In genomic region chr2:125496696-125497095, GRCm38 (mm10) we compare ENCODE assay signal across 19 mouse cellular contexts. TPM values are rescaled to one million over a fixed set of nuclear protein-coding genes. Genes with fewer than 3 reads are reported as not detected.
DNase-seq lines count a peak whose midpoint lies in the region; ATAC-seq and TF ChIP-seq lines count a peak whose summit lies in the region.
"Had no signal": no experiment of that assay in that cellular context is flagged by ENCODE, and none has a peak within 500 bp of the region (broad histone marks: within the 10 kb centered on the region; RNA-seq: fewer than 3 reads in every experiment).

No protein-coding gene starts in this region.

- H3K4me3 ChIP-seq in heart, embryonic 16.5 days (ENCODE audit: low read length) = no peak overlapping the region
- no peak overlapping the region for H3K4me3 ChIP-seq in heart, adult 2 months
- H3K4me3 ChIP-seq in stomach, postnatal 0 days (ENCODE audit: low read depth, low read length) = no peak overlapping the region
- H3K4me3 ChIP-seq: forebrain, embryonic 15.5 days; intestine, embryonic 15.5 days; limb, embryonic 13.5 days; neural tube, embryonic 12.5 days; stomach, embryonic 15.5 days had no signal

- peaks cover 14% of the 10 kb centered on the region for H3K4me1 ChIP-seq in heart, embryonic 16.5 days (ENCODE audit: control insufficient read depth, insufficient read depth, low read length)
- H3K4me1 ChIP-seq in heart, adult 2 months (ENCODE audit: control insufficient read depth, insufficient read depth, low read length) = peaks cover 10% of the 10 kb centered on the region
- no peaks in the 10 kb centered on the region; the same call in 1 of the 2 replicates for H3K4me1 ChIP-seq in stomach, postnatal 0 days (replicated peaks; ENCODE audit: control insufficient read depth, insufficient read depth)
- H3K4me1 ChIP-seq: forebrain, embryonic 15.5 days; neural tube, embryonic 12.5 days had no signal

- no peak for TF ChIP-seq CTCF in heart, adult 2 months (IDR thresholded peaks at IDR 0.05)
- no peak for TF ChIP-seq CTCF in stomach, postnatal 0 days (IDR thresholded peaks at IDR 0.05; ENCODE audit: low read depth)

- peaks cover 4% of the 10 kb centered on the region for H3K79me2 ChIP-seq in heart, adult 2 months (replicated peaks; ENCODE audit: control insufficient read depth, insufficient read depth, low read length)

- no peaks in the 10 kb centered on the region for H3K27me3 ChIP-seq in heart, embryonic 16.5 days (ENCODE audit: control insufficient read depth, insufficient read depth, low read length)
- H3K27me3 ChIP-seq in heart, adult 2 months (ENCODE audit: control insufficient read depth, insufficient read depth, low read length) = no peaks in the 10 kb centered on the region
- no peaks in the 10 kb centered on the region for H3K27me3 ChIP-seq in stomach, postnatal 0 days (ENCODE audit: control insufficient read depth, insufficient read depth, low read length)
- H3K27me3 ChIP-seq: CH12.LX; forebrain, embryonic 15.5 days; intestine, embryonic 15.5 days; neural tube, embryonic 12.5 days; stomach, embryonic 15.5 days had no signal

- H3K9me3 ChIP-seq in heart, embryonic 16.5 days (replicated peaks; ENCODE audit: control insufficient read depth, low read length) = no peaks in the 10 kb centered on the region
- no peaks in the 10 kb centered on the region for H3K9me3 ChIP-seq in stomach, postnatal 0 days (ENCODE audit: control insufficient read depth, low read length)
- H3K9me3 ChIP-seq: forebrain, embryonic 15.5 days; intestine, embryonic 15.5 days; limb, embryonic 13.5 days; neural tube, embryonic 12.5 days; stomach, embryonic 15.5 days had no signal

- no peak for TF ChIP-seq POLR2A in heart, adult 2 months (IDR thresholded peaks at IDR 0.05; ENCODE audit: insufficient read depth, low read depth, low read length)

- intact Hi-C loops in heart, adult 2 months (cut with DNase I) = no loop called here

- no peak overlapping the region for H3K9ac ChIP-seq in heart, embryonic 16.5 days (ENCODE audit: low read length)
- no peak overlapping the region for H3K9ac ChIP-seq in heart, adult 2 months (ENCODE audit: low read depth, low read length)
- H3K9ac ChIP-seq in stomach, postnatal 0 days (ENCODE audit: low read length) = no peak overlapping the region
- H3K9ac ChIP-seq: forebrain, embryonic 15.5 days; intestine, embryonic 15.5 days; limb, embryonic 13.5 days; liver, postnatal 0 days; neural tube, embryonic 12.5 days; stomach, embryonic 15.5 days had no signal

- WGBS in heart, embryonic 16.5 days = 81% methylated on average over 5 of the region's 5 CpGs
- 62% methylated on average over 5 of the region's 5 CpGs for WGBS in heart, adult 2 months
- 86% methylated on average over 5 of the region's 5 CpGs for WGBS in stomach, postnatal 0 days

- no peak for ATAC-seq in heart, embryonic 16.5 days (replicated peaks; ENCODE audit: extremely low read depth, insufficient read depth, low FRiP score)
- ATAC-seq in stomach, postnatal 0 days (ENCODE audit: low FRiP score, low TSS enrichment) = no peak
- ATAC-seq: forebrain, embryonic 15.5 days; intestine, embryonic 15.5 days; liver, postnatal 0 days; midbrain, embryonic 16.5 days had no signal

- no peak overlapping the region for H3K4me2 ChIP-seq in heart, embryonic 16.5 days (ENCODE audit: low read depth, low read length)
- H3K4me2 ChIP-seq in stomach, postnatal 0 days (replicated peaks; ENCODE audit: low read depth) = no peak overlapping the region
- H3K4me2 ChIP-seq: forebrain, embryonic 15.5 days; intestine, embryonic 15.5 days; limb, embryonic 13.5 days; neural tube, embryonic 12.5 days; stomach, embryonic 15.5 days had no signal

- DNase-seq in heart, adult 2 months = no peak
- DNase-seq in layer of hippocampus, postnatal 10 days (ENCODE audit: low spot score in 2 of 2) = peak; percentile 41 to 49
- DNase-seq in layer of hippocampus, adult 9-10 months (ENCODE audit: low spot score) = no peak
- DNase-seq in cerebellum, adult 18-20 months = peak; percentile 4 to 10
- peak; percentile 73 to 76 for DNase-seq in cerebellum, postnatal 25 days
- no peak for DNase-seq in stomach, postnatal 0 days (ENCODE audit: low spot score)
- DNase-seq: gastrocnemius, postnatal 25 days; liver, postnatal 0 days; right cerebral cortex, postnatal 4 days; thymus, postnatal 14 days had no signal

- TF ChIP-seq EP300 in heart, adult 2 months (IDR thresholded peaks at IDR 0.05; ENCODE audit: insufficient read depth, low read depth, low read length) = no peak
- no peak for TF ChIP-seq EP300 in stomach, postnatal 0 days (optimal IDR thresholded peaks at IDR 0.05)

- H3K36me3 ChIP-seq in heart, embryonic 16.5 days (ENCODE audit: control insufficient read depth, insufficient read depth) = peaks cover 3% of the 10 kb centered on the region; the same call in 1 of the 2 replicates
- no peaks in the 10 kb centered on the region; the same call in 1 of the 2 replicates for H3K36me3 ChIP-seq in heart, adult 2 months (ENCODE audit: control insufficient read depth, insufficient read depth, low read length)
- H3K36me3 ChIP-seq in stomach, postnatal 0 days (ENCODE audit: control insufficient read depth, insufficient read depth, low read length) = no peaks in the 10 kb centered on the region
- H3K36me3 ChIP-seq: forebrain, embryonic 15.5 days; intestine, embryonic 15.5 days; neural tube, embryonic 12.5 days; stomach, embryonic 15.5 days had no signal

- H3K27ac ChIP-seq in heart, embryonic 16.5 days (ENCODE audit: low read length) = peak overlapping the region; percentile 31; the same call in 1 of the 2 replicates
- H3K27ac ChIP-seq in heart, adult 2 months = no peak overlapping the region
- no peak overlapping the region; the same call in 1 of the 2 replicates for H3K27ac ChIP-seq in stomach, postnatal 0 days (replicated peaks)
- H3K27ac ChIP-seq: forebrain, embryonic 15.5 days; intestine, embryonic 15.5 days; limb, embryonic 13.5 days; neural tube, embryonic 12.5 days; stomach, embryonic 15.5 days had no signal

RNA-seq across cellular contexts. Expression of gene Gm9913, which starts 8.2 kb away (rescaled TPM):
- 0.29 and 0.32 TPM in 2 replicates for polyA plus RNA-seq in heart, embryonic 16.5 days (2015; fragmentation: Nextera tagmentation; extraction: Ambion mirVana)
- under 1 TPM; 0.21 to 0.23 TPM for total RNA-seq in heart, adult 2 months (2021)
- polyA plus RNA-seq in heart, adult 2 months (2012; rRNA removed) = 0.29 and 0.35 TPM in 2 replicates
- total RNA-seq in layer of hippocampus, postnatal 10 days (2021) = under 1 TPM; 0.16 to 0.22 TPM
- polyA plus RNA-seq in stomach, postnatal 0 days (2015; fragmentation: Nextera tagmentation; extraction: Ambion mirVana) = 0.31 and 0.33 TPM in 2 replicates
- total RNA-seq: CH12.LX; megakaryocyte progenitor cell, adult 5-6 weeks had no signal
- polyA plus RNA-seq: liver, postnatal 0 days had no signal

RNA-seq across cellular contexts. Expression of gene Fbn1, which starts 11.1 kb away (rescaled TPM):
- polyA plus RNA-seq in heart, embryonic 16.5 days (2015; fragmentation: Nextera tagmentation; extraction: Ambion mirVana) = 14.8 and 19.4 TPM in 2 replicates
- 10 to 100 TPM; 28.8 to 43.9 TPM for total RNA-seq in heart, adult 2 months (2021)
- 15.0 and 27.6 TPM in 2 replicates for polyA plus RNA-seq in heart, adult 2 months (2012; rRNA removed)
- 10 to 100 TPM; 10.3 to 13.2 TPM for total RNA-seq in layer of hippocampus, postnatal 10 days (2021)
- polyA plus RNA-seq in stomach, postnatal 0 days (2015; fragmentation: Nextera tagmentation; extraction: Ambion mirVana) = 15.3 and 17.2 TPM in 2 replicates

Comparison
In these comparisons a context has a peak if more than half of its experiments do, and no peak if none do; other contexts are left out.
1. DNase-seq: peak in layer of hippocampus, postnatal 10 days (2 of 2), cerebellum, adult 18-20 months (2 of 2) and cerebellum, postnatal 25 days (2 of 2); none in heart, adult 2 months (0 of 2), layer of hippocampus, adult 9-10 months (single experiment) and stomach, postnatal 0 days (single experiment).